Mouse (Mus musculus) kidney, adult 2 months (tissue): ENCODE data around the gene Ppp2r2c. TPM values are rescaled to one million over a fixed set of nuclear protein-coding genes. Genes with fewer than 3 reads are reported as not detected.

Experiments used
- DNase-seq: peaks from one replicate; pipeline ENCODE4 v3.0.0; 2021
- H3K27ac ChIP-seq: fragments of 200-500 bp; 2 replicates; pipeline ENCODE4 v1.5.1; 2012; ENCODE audit warnings: low read depth, low read length, control low read depth, inconsistent platforms; ENCODE audit not compliant: insufficient read depth
- H3K27me3 ChIP-seq: fragments of 200-500 bp; replicated peaks from 2 replicates; pipeline ENCODE4 v1.6.1; 2012; ENCODE audit warnings: mild to moderate bottlenecking, moderate library complexity, low read length, inconsistent platforms; ENCODE audit not compliant: control insufficient read depth, insufficient read depth
- H3K36me3 ChIP-seq: fragments of 200-500 bp; 2 replicates; pipeline ENCODE4 v1.6.1; 2012; ENCODE audit warnings: mild to moderate bottlenecking, moderate library complexity, low read length, inconsistent platforms; ENCODE audit not compliant: control insufficient read depth, insufficient read depth
- H3K4me1 ChIP-seq: fragments of 200-500 bp; 2 replicates; pipeline ENCODE4 v1.6.1; 2011; ENCODE audit warnings: low read length; ENCODE audit not compliant: control insufficient read depth, insufficient read depth
- H3K4me3 ChIP-seq: fragments of 200-500 bp; 2 replicates; pipeline ENCODE4 v1.5.1; 2011; ENCODE audit warnings: mild to moderate bottlenecking, low read depth, low read length, control low read depth; ENCODE audit not compliant: insufficient read depth
- CTCF ChIP-seq: fragments of 200-500 bp; conservative IDR thresholded peaks from 2 replicates; pipeline ENCODE4 v1.5.1; 2011; ENCODE audit warnings: low read depth, mild to moderate bottlenecking, control low read depth, low read length, moderate library complexity, mixed read lengths; ENCODE audit not compliant: insufficient read depth, insufficient read length
- POLR2A ChIP-seq: fragments of 200-500 bp; IDR thresholded peaks from one replicate; pipeline ENCODE4 v1.6.1; 2011; ENCODE audit warnings: low read depth, low read length, control low read depth
- WGBS: fragments of 180-500 bp; shearing (Covaris S2); methylation state at CpG from one replicate; pipeline ENCODE4 v1.1.7; 2018; 5-methylcytosine and 5-hydroxymethylcytosine counted together
- polyA plus RNA-seq: library from polyadenylated mRNA; depleted of rRNA; stranded (reverse); fragments of >200 nt; gene quantifications from 2 replicates; pipeline ENCODE4 v1.2.3, GENCODE M21; 2012

Gene Ppp2r2c
- polyA plus RNA-seq, 1 experiment = 0.58 TPM

DNA sequence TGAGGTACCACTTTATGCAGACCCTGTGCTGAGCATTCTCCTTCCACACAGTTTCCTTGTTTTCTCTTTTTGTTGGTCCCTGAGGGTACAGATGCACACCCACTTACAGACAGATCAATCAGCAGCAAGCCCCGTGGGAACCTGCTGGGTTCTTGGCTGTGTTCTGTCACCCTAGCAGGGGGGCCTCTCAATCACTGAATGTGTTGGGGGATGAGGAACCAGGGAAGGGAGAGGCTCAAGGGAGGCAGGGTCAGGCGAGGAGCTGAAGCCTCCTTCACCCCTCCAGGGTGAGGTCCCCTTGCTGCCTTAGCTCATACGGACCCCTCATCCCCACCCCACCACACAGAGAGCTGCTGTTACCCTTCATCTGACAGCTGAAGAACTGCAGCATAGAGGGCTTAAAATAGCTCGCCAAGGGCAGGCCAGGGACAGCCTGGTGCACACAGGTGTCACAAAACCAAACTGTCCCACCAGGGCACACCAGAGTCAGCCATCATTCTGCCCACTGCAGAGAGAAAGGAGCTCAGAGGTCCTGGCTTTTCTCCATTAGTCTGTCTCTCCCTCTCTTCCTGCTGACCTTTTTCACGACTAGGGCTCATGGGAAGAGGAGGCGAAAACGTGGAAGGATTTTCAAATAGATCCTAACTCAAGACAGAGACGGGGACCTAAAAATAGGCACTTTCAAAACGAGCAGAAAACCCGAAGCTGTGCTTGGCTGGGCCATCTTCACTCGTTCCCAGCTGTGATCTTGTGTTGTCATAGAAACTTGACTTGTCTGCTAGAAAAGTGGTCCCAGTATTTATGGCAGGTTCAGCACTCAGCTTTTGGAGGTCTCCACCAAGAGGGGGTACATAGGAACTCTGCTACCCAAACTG is 55.8 kb downstream of the Ppp2r2c start:
- 33% methylated on average over 11 of the region's 11 CpGs for WGBS
- no peak overlapping the region for H3K27ac ChIP-seq

GRCm38 (mm10) chr5:36928701-36929100 is 60.4 kb downstream of the Ppp2r2c start:
- H3K4me3 ChIP-seq = no peak overlapping the region
- H3K4me1 ChIP-seq = no peaks in the 10 kb centered on the region
- no peaks in the 10 kb centered on the region for H3K27me3 ChIP-seq
- no peak for DNase-seq
- no peaks in the 10 kb centered on the region for H3K36me3 ChIP-seq
- no peak overlapping the region for H3K27ac ChIP-seq
- TF ChIP-seq CTCF = 0 out of 2 replicates have a peak, but pooled peaks have one; percentile 17
- TF ChIP-seq POLR2A = no peak
- WGBS = 56% methylated on average over 4 of the region's 4 CpGs

More for the DNA sequence above, 55.8 kb downstream of the Ppp2r2c start:
- no peak for DNase-seq
- Histone ChIP-seq H3K4me1 (no peaks in the 10 kb centered on the region), H3K27me3 (no peaks in the 10 kb centered on the region), H3K4me3 (no peak overlapping the region), H3K36me3 (no peaks in the 10 kb centered on the region)
- TF ChIP-seq POLR2A = no peak
- no peak for TF ChIP-seq CTCF

DNA sequence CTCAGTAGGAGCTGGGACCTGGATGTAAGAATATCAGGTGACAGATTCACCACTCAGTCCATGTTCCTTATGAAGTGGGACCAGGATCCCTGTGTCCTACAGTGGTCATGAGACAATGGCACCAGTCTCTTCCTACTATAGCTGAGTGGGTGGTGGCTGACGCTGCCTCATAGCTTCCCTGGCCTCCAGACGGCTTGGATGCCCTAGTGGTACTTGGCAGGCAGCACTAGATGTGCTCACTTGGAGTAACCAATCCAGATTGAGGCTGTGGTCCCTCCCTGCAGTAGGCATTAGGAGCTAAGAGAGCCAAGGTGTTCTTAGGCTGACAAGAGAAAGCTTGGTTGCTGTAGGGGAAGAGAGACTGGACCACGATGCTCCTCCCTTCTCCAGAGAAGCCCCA is 61.1 kb downstream of the Ppp2r2c start:
- Histone ChIP-seq H3K27me3 (no peaks in the 10 kb centered on the region), H3K4me1 (no peaks in the 10 kb centered on the region), H3K27ac (no peak overlapping the region), H3K4me3 (no peak overlapping the region), H3K36me3 (no peaks in the 10 kb centered on the region)
- no peak for DNase-seq
- 63% methylated on average over 3 of the region's 3 CpGs for WGBS
- no peak for TF ChIP-seq POLR2A
- no peak for TF ChIP-seq CTCF

DNA sequence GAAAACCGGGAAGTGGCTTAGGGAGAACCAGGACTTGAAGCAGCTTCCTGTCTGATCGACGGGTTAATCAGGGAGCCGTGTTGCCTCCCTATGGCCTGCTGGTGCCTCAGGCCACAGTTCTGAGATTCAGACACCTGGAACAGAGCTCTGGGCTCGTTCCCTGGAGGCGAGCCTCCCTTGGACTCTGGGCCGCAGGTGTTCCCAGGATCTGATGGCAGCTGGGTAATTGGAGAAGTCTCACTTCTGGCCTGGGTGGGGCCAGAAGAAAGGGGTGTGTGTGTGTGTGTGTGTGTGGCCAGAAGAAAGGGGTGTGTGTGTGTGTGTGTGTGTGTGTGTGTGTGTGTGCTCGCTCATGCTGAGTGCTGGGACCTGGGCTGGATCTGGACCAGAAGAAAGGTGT is 65.1 kb downstream of the Ppp2r2c start:
- Histone ChIP-seq H3K27ac (no peak overlapping the region), H3K27me3 (no peaks in the 10 kb centered on the region), H3K4me1 (no peaks in the 10 kb centered on the region), H3K36me3 (no peaks in the 10 kb centered on the region), H3K4me3 (no peak overlapping the region)
- DNase-seq = no peak
- TF ChIP-seq POLR2A = no peak
- no peak for TF ChIP-seq CTCF
- WGBS = 27% methylated on average over 8 of the region's 8 CpGs

GRCm38 (mm10) chr5:36935486-36936473 is 67.5 kb downstream of the Ppp2r2c start:
- Histone ChIP-seq H3K36me3 (no peaks in the 10 kb centered on the region), H3K27ac (no peak overlapping the region), H3K4me1 (no peaks in the 10 kb centered on the region), H3K27me3 (no peaks in the 10 kb centered on the region), H3K4me3 (no peak overlapping the region)
- no peak for DNase-seq
- no peak for TF ChIP-seq CTCF
- TF ChIP-seq POLR2A = no peak
- WGBS = 57% methylated on average over 17 of the region's 17 CpGs

GRCm38 (mm10) chr5:36936548-36936947 is 68.2 kb downstream of the Ppp2r2c start:
- Histone ChIP-seq H3K36me3 (no peaks in the 10 kb centered on the region), H3K27ac (no peak overlapping the region), H3K27me3 (no peaks in the 10 kb centered on the region), H3K4me3 (no peak overlapping the region), H3K4me1 (no peaks in the 10 kb centered on the region)
- TF ChIP-seq POLR2A = no peak
- TF ChIP-seq CTCF = no peak
- DNase-seq = no peak
- WGBS = 40% methylated on average over 7 of the region's 7 CpGs
